Mouse (Mus musculus) kidney, postnatal 0 days (tissue): ENCODE results near the gene Rps27. TPM values are rescaled to one million over a fixed set of nuclear protein-coding genes. Genes with fewer than 3 reads are reported as not detected.
A peak's percentile ranks its signal among the peaks of the same experiment; 100 is the strongest.

Experiments used
- ATAC-seq: fragments of 200-750 bp; cut with Nextera tagmentation; replicated peaks from 2 replicates; pipeline ENCODE4 v1.8.0; 2017; ENCODE audit warnings: low read depth, moderate number of reproducible peaks, moderate TSS enrichment, moderate library complexity; ENCODE audit not compliant: low FRiP score
- DNase-seq: peaks from one replicate; pipeline ENCODE4 v3.0.0-alpha.2; 2016; ENCODE audit warnings: low spot score
- H3K27ac ChIP-seq: fragments of 300-500 bp; sonication (generic); 2 replicates; pipeline ENCODE4 v1.5.1; 2014; ENCODE audit warnings: mild to moderate bottlenecking
- H3K27me3 ChIP-seq: fragments of 300-500 bp; sonication (generic); 2 replicates; pipeline ENCODE4 v1.6.1; 2014; ENCODE audit warnings: low read length, mixed read lengths; ENCODE audit not compliant: insufficient read depth
- H3K36me3 ChIP-seq: fragments of 300-500 bp; sonication (generic); 2 replicates; pipeline ENCODE4 v1.6.1; 2014; ENCODE audit warnings: low read length, mixed read lengths; ENCODE audit not compliant: insufficient read depth
- H3K4me1 ChIP-seq: fragments of 300-500 bp; sonication (generic); replicated peaks from 2 replicates; pipeline ENCODE4 v1.6.1; 2014; ENCODE audit warnings: antibody characterized with exemption, low read length, mixed read lengths; ENCODE audit not compliant: insufficient read depth
- H3K4me2 ChIP-seq: fragments of 300-500 bp; sonication (generic); 2 replicates; pipeline ENCODE4 v1.6.1; 2014; ENCODE audit warnings: mild to moderate bottlenecking, low read length, moderate library complexity, mixed read lengths
- H3K4me3 ChIP-seq: fragments of 300-500 bp; sonication (generic); replicated peaks from 2 replicates; pipeline ENCODE4 v1.5.1; 2014; ENCODE audit warnings: low read depth, low read length
- H3K9ac ChIP-seq: fragments of 300-500 bp; sonication (generic); 2 replicates; pipeline ENCODE4 v1.6.1; 2014; ENCODE audit warnings: low read depth, low read length
- H3K9me3 ChIP-seq: fragments of 300-500 bp; sonication (generic); replicated peaks from 2 replicates; pipeline ENCODE4 v1.6.1; 2016; ENCODE audit warnings: low read length, inconsistent platforms, mixed read lengths
- CTCF ChIP-seq: IDR thresholded peaks from 2 replicates; pipeline ENCODE4 v1.5.1; 2016; ENCODE audit warnings: antibody characterized with exemption, low read depth, mild to moderate bottlenecking, moderate library complexity
- WGBS: fragments of 180-500 bp; shearing (Covaris S2); extraction: QIAGEN DNeasy Blood & Tissue Kit; methylation state at CpG from one replicate; pipeline ENCODE4 v1.1.7; 2014; 5-methylcytosine and 5-hydroxymethylcytosine counted together
- polyA plus RNA-seq: library from polyadenylated mRNA; unstranded; fragments of >200 nt; fragmentation: Nextera tagmentation; extraction: Ambion mirVana; gene quantifications from 2 replicates; pipeline ENCODE4 v1.2.1, GENCODE M21; 2015

The Rps27 gene
- polyA plus RNA-seq, 1 experiment from 2014 or later = 2,362 TPM

DNA sequence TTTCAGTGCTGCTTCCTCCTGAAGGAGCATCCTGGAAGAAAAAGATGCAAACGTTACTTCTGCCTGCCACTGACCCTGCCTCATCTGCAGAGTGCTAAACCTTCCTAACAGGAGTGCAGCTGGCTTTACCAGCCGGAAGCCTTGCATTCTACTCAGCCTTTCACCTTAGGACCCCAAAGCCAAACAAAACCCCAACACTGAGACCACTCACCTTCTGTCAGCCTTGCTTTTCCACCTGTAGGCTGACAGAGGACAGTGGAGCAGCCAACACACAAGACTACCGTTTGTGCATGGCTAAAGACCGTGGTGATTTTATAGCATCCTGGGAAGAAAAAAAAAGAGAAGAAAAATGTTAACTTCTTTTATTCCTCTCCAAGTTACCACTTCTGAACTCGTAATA, 728 bp downstream of the Rps27 start:
- no peak for DNase-seq
- TF ChIP-seq CTCF = no peak
- peak overlapping the region; percentile 93 for H3K4me3 ChIP-seq
- ATAC-seq = no peak
- peaks cover 29% of the 10 kb centered on the region for H3K36me3 ChIP-seq
- H3K9me3 ChIP-seq = no peaks in the 10 kb centered on the region
- peak overlapping the region; percentile 94 for H3K9ac ChIP-seq
- no peaks in the 10 kb centered on the region for H3K27me3 ChIP-seq
- WGBS = 8% methylated on average over 5 of the region's 5 CpGs
- H3K27ac ChIP-seq = no peak overlapping the region
- peak overlapping the region; percentile 93 for H3K4me2 ChIP-seq
- H3K4me1 ChIP-seq = 0 out of 2 replicates have a peak, but pooled peaks cover 7% of the 10 kb centered on the region

DNA sequence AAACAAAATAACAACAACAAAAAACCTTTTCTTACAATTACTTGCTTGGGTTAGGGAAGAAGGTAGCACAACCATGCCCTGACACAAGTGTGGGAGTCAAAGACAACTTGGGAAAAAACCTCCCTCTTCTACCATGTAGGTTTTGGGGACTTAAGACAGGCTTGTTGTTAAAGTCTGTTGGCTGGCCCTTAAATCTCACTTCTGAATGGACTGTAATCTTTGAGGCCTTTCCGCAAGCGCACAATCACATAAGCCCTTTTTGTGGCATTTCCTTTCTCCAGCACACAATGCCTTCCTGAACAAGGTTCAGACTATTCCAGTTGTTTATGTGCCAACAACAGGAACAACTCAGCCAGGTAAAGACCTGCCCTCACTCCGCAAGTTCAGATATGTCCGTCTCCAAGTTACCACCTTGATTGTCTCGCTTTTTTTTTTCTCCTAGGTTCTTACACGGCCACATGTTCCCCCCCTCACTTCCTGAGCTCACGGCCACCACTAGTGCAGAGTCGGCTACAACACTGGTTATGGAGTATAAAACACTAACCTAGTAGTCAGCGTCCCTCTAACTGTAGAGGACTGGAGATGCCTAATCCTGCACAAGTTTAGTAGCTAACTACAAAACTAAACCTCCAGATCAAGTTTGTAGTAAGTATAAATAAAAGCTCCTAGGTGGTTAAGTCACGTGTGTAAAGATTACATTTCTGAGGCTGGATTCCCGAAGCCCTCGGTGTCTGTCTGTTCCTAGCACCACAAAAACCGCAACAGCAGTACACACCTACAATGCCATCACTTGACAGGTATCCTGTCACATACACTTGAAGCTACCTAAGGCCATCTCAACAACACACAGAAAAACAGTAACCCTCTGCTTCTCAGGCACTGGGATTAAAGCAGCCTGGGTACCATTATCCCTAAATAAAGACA, 1.7 kb downstream of the Rps27 start:
- H3K9me3 ChIP-seq = no peaks in the 10 kb centered on the region
- peak overlapping the region; percentile 93 for H3K4me2 ChIP-seq
- H3K27me3 ChIP-seq = no peaks in the 10 kb centered on the region
- peak overlapping the region; percentile 93 for H3K4me3 ChIP-seq
- no peak for DNase-seq
- peaks cover 31% of the 10 kb centered on the region for H3K36me3 ChIP-seq
- WGBS = 72% methylated on average over 13 of the region's 13 CpGs
- no peak overlapping the region; the same call in 1 of the 2 replicates for H3K9ac ChIP-seq
- no peak for ATAC-seq
- TF ChIP-seq CTCF = no peak
- 0 out of 2 replicates have a peak, but pooled peaks cover 7% of the 10 kb centered on the region for H3K4me1 ChIP-seq
- no peak overlapping the region for H3K27ac ChIP-seq

DNA sequence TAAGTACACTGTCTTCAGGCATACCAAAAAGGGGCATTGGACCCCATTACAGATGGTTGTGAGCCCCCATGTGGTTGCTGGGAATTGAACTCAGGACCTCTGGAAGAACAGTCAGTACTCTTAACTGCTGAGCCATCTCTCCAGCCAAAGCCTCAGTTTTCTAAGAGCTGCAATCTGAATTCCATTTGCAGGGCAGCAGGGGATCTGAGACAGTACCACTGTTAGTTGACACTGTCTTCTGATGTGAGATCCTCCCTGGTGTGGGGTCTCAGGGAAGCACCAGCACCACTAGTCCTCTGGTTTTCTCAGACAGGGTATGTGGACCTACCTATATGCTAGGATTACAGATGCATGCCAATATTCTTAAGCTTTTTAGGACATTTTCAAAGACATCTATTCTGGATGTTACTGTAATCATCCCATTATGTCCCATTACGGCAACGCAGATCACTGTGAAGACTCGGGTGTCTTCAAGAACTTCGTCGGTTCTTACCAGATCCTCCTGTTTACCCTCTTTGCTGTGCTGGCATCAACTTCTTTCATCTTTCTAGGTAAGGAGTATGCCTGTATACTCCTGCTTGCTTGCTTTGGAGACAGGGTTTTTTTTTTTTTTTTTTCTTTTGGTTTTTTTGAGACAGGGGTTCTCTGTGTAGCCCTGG, 3.4 kb downstream of the Rps27 start:
- Histone ChIP-seq H3K27me3 (no peaks in the 10 kb centered on the region), H3K4me2 (no peak overlapping the region), H3K9ac (no peak overlapping the region), H3K36me3 (peaks cover 31% of the 10 kb centered on the region), H3K4me3 (no peak overlapping the region), H3K9me3 (no peaks in the 10 kb centered on the region), H3K4me1 (0 out of 2 replicates have a peak, but pooled peaks cover 7% of the 10 kb centered on the region), H3K27ac (no peak overlapping the region)
- no peak for TF ChIP-seq CTCF
- 86% methylated on average over 5 of the region's 5 CpGs for WGBS
- DNase-seq (no peak), ATAC-seq (no peak)

DNA sequence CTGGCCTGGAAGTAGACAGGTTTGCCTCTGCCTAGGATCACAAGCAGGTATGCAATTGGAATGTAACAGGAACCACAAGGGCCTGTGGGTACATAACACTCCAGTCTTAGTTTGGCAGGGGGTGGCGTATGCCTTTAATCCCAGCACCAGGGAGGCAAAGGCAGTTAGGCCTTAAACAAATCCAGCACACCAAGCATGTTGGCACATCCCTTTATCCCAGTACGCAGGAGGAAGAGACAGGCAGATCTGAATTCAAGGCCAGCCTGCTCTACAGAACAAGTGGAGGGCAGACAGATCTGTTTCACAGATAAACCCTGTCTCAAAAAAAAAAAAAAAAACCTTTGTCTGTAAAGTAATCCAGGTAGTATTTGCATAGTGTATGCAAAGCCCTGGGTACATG, 4.8 kb downstream of the Rps27 start:
- H3K4me2 ChIP-seq = no peak overlapping the region
- peaks cover 31% of the 10 kb centered on the region for H3K36me3 ChIP-seq
- H3K9me3 ChIP-seq = no peaks in the 10 kb centered on the region
- H3K4me1 ChIP-seq = 0 out of 2 replicates have a peak, but pooled peaks cover 7% of the 10 kb centered on the region
- no peak overlapping the region for H3K9ac ChIP-seq
- no peaks in the 10 kb centered on the region for H3K27me3 ChIP-seq
- no peak for ATAC-seq
- no peak for TF ChIP-seq CTCF
- no peak overlapping the region for H3K27ac ChIP-seq
- WGBS = 90% methylated on average over 2 of the region's 2 CpGs
- no peak for DNase-seq
- H3K4me3 ChIP-seq = no peak overlapping the region

DNA sequence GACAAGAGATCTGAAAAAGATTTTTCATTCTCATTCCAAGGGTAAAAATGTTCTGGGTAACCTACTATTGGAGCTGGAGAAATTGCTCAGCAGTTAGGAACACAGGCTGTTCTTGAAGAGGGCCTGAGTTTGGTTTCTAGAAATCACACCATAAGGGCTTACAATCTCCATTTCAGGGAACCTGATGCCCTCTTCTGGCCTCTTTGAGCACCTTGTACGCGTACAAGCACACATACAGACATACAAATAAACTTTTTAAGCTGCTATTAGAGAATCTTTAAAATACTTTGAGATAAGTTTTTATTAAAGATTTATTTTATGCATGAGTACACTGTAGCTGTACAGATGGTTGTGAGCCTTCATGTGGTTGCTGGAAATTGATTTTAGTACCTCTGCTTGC, 8.9 kb downstream of the Rps27 start:
- Histone ChIP-seq H3K27me3 (no peaks in the 10 kb centered on the region), H3K36me3 (peaks cover 18% of the 10 kb centered on the region), H3K27ac (no peak overlapping the region), H3K4me2 (no peak overlapping the region), H3K4me1 (no peaks in the 10 kb centered on the region), H3K4me3 (no peak overlapping the region), H3K9ac (no peak overlapping the region), H3K9me3 (no peaks in the 10 kb centered on the region)
- ATAC-seq (no peak), DNase-seq (no peak)
- WGBS = 95% methylated on average over 2 of the region's 2 CpGs
- TF ChIP-seq CTCF = no peak; the same call in 1 of the 2 replicates

DNA sequence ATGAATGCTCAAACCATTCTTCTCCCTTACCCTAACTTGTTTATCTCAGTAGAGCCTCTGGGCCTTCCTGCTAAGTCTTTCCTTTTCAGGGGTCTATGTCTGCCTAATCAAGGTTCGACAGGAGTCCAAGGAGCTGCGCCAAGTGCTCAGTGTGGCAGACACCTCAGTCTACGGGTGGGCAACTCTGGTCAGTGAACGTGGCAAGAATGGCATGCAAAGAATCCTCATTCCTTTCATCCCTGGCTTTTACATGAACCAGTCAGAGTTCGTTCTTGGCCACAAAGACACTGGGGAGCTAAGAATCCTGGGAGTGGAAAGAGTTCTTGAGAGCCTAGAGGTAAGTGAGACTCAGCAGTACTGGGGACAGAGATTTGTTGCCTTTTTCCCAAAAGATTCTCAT, 9.8 kb downstream of the Rps27 start:
- WGBS = 42% methylated on average over 5 of the region's 5 CpGs
- H3K27ac ChIP-seq = no peak overlapping the region
- ATAC-seq = no peak

More for the DNA sequence above, 9.8 kb downstream of the Rps27 start:
- no peak overlapping the region for H3K9ac ChIP-seq
- peaks cover 9% of the 10 kb centered on the region; the same call in 1 of the 2 replicates for H3K36me3 ChIP-seq
- H3K4me2 ChIP-seq = no peak overlapping the region
- no peaks in the 10 kb centered on the region for H3K4me1 ChIP-seq
- H3K4me3 ChIP-seq = no peak overlapping the region
- H3K27me3 ChIP-seq = no peaks in the 10 kb centered on the region
- TF ChIP-seq CTCF = no peak
- DNase-seq = peak; percentile 42
- no peaks in the 10 kb centered on the region for H3K9me3 ChIP-seq
